Mouse (Mus musculus): Measurements from ENCODE around the gene Eprs.

The Eprs gene

DNA sequence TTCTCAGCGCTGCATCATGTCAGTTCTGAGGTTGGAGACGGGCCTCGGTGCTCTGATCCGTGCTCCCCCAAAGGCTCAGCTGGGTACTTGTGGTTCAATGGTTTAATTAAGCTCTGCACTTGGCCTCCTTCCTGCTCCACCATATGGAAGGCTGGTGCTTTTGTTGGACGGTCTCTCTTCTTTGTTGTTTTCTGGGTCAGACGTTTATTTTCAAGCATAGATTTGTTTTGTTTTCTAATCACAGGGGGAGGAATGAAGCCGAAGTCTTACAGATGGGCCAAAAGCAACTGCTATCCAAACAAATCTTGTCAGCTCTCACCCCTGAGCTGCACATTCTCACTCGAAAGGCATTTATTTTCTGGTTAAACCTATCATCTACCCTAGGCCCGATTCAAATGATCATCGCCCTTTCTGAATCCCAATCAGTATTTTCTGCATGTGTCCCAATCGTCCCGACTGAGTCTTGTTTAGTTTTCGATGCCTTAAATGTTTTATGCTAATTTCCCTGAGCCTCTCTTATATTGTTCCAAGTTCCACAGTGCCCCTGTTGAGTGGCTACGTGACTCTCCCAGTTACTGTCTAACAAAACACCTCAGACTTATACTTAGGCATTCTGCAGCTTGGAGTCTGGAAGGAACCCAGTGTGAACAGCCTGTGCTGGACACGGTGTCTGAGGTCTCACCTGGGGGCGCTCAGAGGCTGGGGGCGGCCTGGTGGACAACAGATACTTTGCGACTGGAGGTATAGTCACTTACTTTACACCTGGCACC is 79.0 kb downstream of the Eprs start:
- DNase-seq (ENCODE audit: extremely low read depth, insufficient read length, low spot score), result no peak

DNA sequence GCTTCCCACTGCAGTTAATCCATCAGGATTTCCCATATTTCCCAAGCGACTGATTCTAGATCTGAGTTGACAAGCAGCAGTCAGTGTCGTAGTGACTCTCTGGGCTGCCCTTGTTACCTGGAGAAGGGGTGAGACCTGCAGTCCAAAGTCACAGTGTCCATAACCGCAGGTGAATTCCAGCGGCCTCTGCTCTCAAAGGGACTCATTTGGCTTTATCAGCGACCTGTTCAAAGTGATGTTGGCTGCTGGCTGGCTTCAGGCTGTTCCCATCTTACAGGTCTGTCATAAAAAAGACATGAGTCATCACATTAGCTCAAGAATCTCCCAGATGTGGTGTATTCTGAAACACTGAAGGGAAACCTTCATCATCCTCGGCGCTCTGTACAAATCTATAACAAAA is 86.1 kb downstream of the Eprs start:
- no peak for DNase-seq (ENCODE audit: extremely low read depth, insufficient read length, low spot score)

DNA sequence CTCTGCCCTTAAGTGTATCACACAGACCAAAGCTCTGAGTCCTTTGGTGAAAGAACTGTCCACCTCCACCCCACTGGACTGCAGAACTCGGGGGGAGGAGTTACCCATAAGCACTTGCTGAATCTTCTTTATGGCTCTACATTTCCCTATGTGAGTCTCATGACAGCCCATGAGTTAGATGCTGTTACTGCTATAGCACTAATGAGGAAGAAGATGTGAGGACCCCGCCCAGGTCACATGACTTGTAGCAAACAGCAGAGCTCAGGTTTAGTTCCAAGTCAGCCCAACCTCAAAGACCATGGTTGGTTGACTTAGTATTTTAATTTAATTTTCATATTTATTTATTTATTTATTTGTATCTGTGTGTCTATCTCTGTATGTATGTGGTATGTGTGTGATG is 86.9 kb downstream of the Eprs start:
- no peak for DNase-seq (ENCODE audit: extremely low read depth, insufficient read length, low spot score)

DNA sequence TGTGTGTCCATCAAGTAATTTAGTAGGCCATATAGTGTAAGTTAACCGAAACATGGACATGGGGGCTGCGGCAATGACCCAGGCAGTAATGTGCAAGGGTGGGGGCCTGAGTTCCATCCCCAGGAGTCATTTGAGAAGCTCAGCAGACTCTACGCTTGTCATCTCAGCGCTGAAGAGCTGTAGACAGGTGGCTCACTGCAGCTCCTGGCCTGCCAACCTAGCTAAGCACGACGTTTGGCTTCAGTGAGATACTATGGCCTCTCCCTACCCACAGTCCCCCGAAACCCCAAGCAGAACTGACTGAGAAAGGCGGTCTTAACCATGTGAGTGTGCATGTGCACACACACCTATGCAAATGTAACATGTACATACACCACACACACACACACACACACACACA is 88.2 kb downstream of the Eprs start:
- no peak for DNase-seq (ENCODE audit: extremely low read depth, insufficient read length, low spot score)

DNA sequence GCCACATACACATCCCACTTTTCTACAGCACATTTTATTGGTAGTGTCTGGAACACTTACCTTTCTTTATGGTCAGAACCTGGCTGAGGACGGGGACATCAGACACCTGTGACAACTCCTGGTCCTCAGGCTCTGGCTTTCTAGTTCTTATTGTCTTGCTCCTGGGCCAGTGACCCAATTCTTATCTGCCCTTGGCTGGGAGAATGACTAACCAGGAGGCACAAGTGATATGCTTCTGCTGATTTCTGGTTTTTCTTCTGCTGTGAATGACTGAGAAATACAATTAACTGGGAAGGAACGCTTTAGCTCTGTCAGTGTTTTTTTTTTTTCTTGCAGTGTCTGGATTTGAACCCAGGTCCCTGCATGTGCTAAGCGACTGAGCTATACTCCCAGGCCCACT is 88.7 kb downstream of the Eprs start:
- no peak for DNase-seq (ENCODE audit: extremely low read depth, insufficient read length, low spot score)

DNA sequence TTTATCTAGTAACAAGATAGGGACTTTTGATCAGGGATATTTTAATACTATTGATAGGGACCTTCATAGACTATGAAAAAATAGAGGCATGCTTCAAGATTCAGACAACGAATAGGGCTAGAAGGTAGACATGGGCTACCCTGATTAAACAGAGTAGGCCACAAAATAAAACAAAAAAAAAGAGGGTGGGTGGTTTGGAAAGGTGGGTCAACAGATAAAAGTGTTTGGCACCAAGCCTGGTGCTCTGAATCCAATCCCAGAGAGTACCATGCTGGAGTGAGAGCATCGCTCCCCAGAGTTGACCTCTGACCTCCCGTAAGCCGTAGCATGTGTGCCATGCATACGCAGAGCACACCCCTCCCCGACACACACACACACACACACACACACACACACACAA is 89.6 kb downstream of the Eprs start:
- no peak for DNase-seq (ENCODE audit: extremely low read depth, insufficient read length, low spot score)

DNA sequence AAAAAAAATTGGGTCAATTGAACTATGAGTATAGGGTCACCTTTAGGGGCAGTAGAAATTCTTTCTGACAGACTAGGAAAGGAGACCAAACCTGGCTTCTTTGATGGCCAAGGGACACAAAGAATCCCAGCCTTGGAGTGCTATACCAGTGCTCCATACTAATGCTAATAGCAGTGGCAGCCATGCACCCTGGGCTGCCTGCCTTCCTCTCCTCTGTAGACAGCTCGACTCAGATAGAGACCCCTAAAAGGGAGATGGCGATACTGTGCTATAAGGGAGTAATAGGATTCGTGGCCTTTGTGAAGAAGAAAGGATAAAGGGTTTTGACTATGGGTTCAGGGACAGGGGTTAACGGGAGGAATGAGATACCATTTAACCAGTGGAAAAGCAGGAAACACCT is 91.3 kb downstream of the Eprs start:
- no peak for DNase-seq (ENCODE audit: extremely low read depth, insufficient read length, low spot score)

DNA sequence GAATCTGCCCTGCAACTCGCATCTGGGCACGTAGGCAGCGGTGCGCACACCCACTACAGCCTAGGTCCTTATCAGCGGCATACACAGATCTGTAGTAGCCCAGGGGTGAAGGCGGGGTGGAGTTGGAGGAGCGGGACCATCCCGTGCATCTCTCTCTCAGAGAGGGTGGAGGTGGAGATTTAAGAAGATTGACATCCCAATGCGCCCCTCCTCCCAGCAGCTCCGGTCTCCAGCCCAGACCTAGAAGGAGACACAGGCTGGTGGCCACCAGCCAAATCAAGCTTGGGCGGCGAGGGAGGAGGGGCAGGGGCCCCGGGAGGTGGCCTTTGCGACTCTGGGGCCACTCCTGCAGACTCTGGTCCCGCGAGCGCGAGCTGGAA is 91.7 kb downstream of the Eprs start, which contains the start of gene Slc30a10:
Gene Slc30a10 (plus strand): TSS at position 274 of the 380 bp plus-strand sequence.
- DNase-seq (ENCODE audit: extremely low read depth, insufficient read length, low spot score), result no peak

DNA sequence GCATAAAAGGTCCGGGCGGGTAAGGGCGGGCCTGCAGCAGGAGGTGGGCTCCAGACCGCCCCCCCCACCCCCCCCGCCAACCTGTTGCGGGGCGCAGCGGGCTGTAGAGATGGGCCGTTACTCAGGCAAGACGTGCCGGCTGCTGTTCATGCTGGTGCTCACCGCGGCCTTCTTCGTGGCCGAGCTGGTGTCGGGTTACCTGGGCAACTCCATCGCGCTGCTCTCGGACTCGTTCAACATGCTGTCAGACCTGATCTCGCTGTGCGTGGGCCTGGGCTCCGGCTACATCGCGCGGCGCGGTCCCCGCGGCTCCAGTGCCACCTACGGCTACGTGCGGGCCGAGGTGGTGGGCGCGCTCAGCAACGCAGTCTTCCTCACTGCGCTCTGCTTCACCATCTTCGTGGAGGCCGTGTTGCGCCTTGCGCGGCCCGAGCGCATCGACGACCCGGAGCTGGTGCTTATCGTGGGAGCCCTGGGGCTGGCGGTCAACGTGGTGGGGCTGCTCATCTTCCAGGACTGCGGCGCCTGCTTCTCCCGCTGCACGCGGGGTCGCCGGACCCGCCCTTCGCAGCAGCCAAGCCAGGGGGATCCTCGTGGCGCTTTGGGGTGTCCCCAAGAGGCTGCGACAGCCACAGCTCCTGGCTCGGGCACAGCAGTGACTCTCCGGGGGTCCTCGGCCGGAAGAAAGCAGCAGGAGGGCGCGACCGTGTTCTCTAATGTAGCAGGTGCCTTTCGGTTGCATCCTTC is 92.3 kb downstream of the Eprs start:
- DNase-seq (ENCODE audit: extremely low read depth, insufficient read length, low spot score), result no peak

DNA sequence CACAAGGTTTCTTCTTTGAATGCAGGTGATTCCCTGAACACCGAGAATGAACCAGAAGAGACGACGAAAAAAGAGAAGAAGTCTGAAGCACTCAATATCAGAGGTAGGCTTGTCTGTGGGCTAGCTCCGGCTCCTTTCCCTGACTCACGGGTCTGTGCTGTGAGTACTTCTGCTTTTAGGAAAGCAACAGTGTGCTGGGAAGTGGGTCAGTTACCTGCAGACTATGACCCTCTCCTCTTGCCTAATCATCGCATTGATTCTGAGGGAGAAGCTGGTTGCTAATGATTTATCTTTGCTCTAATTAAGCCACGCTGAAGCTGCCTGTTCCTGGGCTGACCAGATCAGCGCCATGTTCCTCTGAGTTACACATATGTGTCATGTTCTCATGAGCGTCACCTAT is 93.5 kb downstream of the Eprs start:
- no peak for DNase-seq (ENCODE audit: extremely low read depth, insufficient read length, low spot score)

DNA sequence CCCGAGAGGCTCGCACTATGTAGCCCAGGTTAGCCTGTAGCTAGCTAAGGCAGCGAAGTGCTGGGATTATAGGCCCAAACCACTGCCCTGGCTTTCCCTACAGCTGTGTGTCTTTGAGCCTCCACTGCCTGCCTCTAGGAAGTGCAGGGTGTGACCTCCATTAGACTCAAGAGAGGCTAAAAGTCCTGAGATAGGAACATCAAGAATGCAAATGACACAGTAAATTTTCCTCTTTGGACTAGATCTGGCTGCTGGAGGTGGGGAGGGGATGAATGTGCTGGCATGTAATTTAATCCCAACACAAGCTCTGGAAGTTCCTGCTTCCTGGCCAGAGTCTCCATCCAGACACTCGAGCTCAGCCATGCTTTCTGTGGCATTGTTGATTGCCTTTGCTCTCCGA is 97.3 kb downstream of the Eprs start:
- DNase-seq (ENCODE audit: extremely low read depth, insufficient read length, low spot score), result no peak

DNA sequence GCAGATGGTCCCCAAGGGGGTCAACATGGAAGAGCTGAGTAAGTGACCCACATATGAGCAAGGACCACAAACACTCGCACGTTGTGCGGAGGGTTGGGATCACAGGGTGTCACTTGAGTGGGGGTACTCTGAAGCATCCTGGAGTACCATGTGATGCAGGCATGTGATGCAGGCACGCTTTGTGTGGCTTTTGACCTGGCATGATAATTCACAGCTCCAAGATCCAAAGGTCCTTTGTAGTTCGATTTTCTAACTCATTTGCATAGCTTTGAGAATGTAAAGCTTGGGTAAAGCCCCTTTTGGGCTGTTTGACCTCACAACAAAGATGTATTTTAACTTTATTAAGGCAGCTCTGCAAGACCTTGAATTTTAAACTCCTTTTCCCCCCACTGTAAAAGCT is 100.0 kb downstream of the Eprs start:
- no peak for DNase-seq (ENCODE audit: extremely low read depth, insufficient read length, low spot score)

DNA sequence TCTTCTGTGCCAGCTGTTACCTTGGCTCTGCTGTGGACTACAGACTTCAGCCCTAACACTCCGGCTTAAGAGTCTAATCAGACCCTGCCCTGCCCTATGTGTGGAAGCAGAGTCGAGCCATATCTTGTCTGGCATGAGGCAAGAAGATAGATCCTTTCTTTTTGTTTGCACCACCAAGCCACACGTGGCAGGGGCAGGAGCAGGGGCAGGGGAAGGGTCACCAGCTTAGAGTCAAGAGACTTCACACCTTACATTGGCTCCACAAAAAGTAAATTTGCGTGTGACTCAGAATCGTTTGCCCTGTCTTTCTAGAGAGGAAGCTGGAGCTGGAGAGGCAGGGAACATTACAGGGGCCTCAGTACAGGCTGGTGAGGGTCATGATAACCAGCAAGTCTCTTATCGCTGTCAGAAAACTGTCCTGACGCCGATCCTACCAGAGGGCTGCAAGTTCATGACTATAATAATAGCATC is 106.7 kb downstream of the Eprs start:
- no peak for DNase-seq (ENCODE audit: extremely low read depth, insufficient read length, low spot score)

DNA sequence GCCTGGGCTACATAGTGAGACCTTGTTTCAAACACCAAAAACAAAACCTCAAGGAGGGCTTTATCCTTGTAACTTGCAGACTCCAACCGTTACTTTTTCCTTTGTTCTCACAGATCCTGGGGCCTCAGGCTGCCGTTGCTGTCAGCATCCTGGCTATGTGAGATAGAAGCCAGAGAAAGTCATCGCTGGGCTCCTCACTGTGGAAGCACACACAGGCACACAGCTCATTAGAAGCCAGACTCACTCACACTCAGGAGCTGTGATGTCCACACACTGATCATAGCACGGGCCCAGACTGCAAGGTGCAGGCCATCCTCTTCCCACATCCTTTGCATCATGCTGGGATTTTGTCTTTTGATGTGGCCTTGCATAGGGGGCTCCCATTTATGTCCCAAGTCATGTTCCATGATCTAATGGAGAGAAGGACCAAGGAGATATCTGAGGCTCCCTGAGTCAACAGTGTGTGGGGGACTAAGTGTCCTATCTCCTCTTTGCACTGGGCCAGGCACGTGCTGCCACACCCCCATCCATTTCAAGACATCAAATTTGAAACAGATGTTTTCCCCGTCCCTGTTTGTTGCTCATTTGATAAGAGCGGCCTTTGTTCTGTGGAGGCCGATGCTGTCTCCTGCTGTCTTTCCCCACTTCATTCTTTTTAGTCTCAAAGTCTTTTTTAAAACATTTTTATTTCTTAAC is 109.3 kb downstream of the Eprs start:
- no peak for DNase-seq (ENCODE audit: extremely low read depth, insufficient read length, low spot score)

DNA sequence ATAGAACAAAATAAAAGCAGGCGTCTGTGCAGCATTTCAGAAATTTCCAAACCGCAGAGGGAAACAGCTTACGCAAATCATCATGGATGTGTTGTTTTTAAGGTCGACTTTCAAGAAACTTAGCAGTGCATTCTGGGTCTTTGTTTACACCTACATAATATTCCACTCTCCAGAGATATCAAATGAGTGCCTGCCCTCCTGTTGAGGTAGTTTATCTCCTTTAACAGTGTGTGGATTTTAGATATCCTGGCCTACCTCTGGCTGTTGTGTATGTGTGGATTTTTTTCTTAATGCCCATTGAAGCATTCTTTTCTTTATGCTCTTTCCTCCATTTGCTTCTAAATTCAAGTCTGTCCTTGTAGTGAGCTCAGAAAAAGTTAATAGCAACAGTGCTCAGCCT is 109.9 kb downstream of the Eprs start:
- DNase-seq (ENCODE audit: extremely low read depth, insufficient read length, low spot score), result no peak

DNA sequence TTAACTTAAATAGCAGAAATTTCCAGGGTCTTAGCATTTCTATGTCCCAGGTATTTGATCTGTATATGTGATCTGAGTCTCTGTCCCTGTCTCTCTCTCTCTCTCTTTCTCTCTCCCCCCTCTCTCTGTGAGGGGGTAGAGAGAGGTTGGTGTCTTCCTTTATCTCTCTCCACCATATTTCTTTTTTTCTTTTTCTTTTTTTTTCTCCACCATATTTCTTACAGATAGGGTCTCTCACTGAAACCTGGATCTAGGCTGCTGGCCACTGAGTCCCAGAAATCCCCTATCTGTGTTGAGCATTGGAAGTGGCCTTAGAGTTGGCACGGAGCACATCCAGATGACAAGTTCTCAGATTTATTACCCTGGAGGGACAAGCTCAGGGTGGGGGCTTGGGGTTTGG is 110.6 kb downstream of the Eprs start:
- no peak for DNase-seq (ENCODE audit: extremely low read depth, insufficient read length, low spot score)

Measured in 3134 (cell line).